Mouse (Mus musculus): Measurements from ENCODE around the gene Slc6a6. TPM values are rescaled to one million over a fixed set of nuclear protein-coding genes. Genes with fewer than 3 reads are reported as not detected.

Gene Slc6a6
- total and polyA plus RNA-seq, 3 experiments: 28.4 to 56.0 (median 31.3) TPM

GRCm38 (mm10) chr6:91708919-91709318 lies 25.1 kb downstream of the Slc6a6 start:
- TF ChIP-seq ELF1 (IDR thresholded peaks at IDR 0.05; ENCODE audit: low read depth, low read length) (no peak), MAFK (IDR thresholded peaks at IDR 0.05; ENCODE audit: insufficient replicate concordance, low read length) (no peak), EP300 (IDR thresholded peaks at IDR 0.05; ENCODE audit: low read length) (no peak), SMC3 (IDR thresholded peaks at IDR 0.05; ENCODE audit: low read depth, low read length) (no peak), PAX5 (IDR thresholded peaks at IDR 0.05; ENCODE audit: low read length) (no peak), ZNF384 (IDR thresholded peaks at IDR 0.05; ENCODE audit: low read depth, low read length) (no peak), E2F4 (IDR thresholded peaks at IDR 0.05; ENCODE audit: insufficient replicate concordance, low read depth, low read length) (no peak), NRF1 (IDR thresholded peaks at IDR 0.05; ENCODE audit: low read depth, low read length) (no peak), CHD2 (IDR thresholded peaks at IDR 0.05; ENCODE audit: low read length) (no peak), MEF2A (IDR thresholded peaks at IDR 0.05; ENCODE audit: borderline replicate concordance, low read depth, low read length) (no peak), JUN (IDR thresholded peaks at IDR 0.05; ENCODE audit: insufficient read depth, low read depth, low read length) (no peak)
- Histone ChIP-seq H3K4me2 (ENCODE audit: insufficient read depth, low read depth, poor library complexity, severe bottlenecking) (no peak overlapping the region), H3K36me3 (replicated peaks in 1 of 2; ENCODE audit: control insufficient read depth in 1 of 2, insufficient read depth in 1 of 2, low read length in 1 of 2) (peaks cover 4 to 53% of the 10 kb centered on the region in 2 experiments), H3K9me3 (replicated peaks; ENCODE audit: low read length) (peaks cover 5% of the 10 kb centered on the region), H3K79me2 (replicated peaks; ENCODE audit: control insufficient read depth, extremely low read depth, insufficient read depth, poor library complexity, severe bottlenecking) (no peaks in the 10 kb centered on the region), H3K4me1 (ENCODE audit: control insufficient read depth in 1 of 2, insufficient read depth in 2 of 2) (peaks cover 24 to 70% of the 10 kb centered on the region in 2 experiments), H3K27ac (ENCODE audit: insufficient read depth, low read depth) (no peak overlapping the region), H3K9ac (ENCODE audit: insufficient read depth, low read depth) (no peak overlapping the region), H3K27me3 (replicated peaks) (no peaks in the 10 kb centered on the region), H3K4me3 (replicated peaks in 1 of 3; ENCODE audit: low read depth in 2 of 3, low read length in 2 of 3, poor library complexity in 1 of 3) (no peak overlapping the region)
- DNase-seq (ENCODE audit: extremely low read depth): no peak
- in situ Hi-C loops (cut with MboI; ENCODE audit: low pct_ligation_motif_present, low pct_unique_long_range_greater_than_20kb, low sequenced_read_pairs): no loop called here
- dilution Hi-C loops (cut with MboI; ENCODE audit: extremely low pct_ligation_motif_present, extremely low pct_unique_long_range_greater_than_20kb, low sequenced_read_pairs): no loop called here

- H3K9ac ChIP-seq (ENCODE audit: insufficient read depth, low read depth): no peak overlapping the region
- dilution Hi-C loops (cut with MboI; ENCODE audit: extremely low pct_ligation_motif_present, extremely low pct_unique_long_range_greater_than_20kb, low sequenced_read_pairs): no loop called here
- no peak overlapping the region for H3K27ac ChIP-seq (ENCODE audit: insufficient read depth, low read depth)
- no peaks in the 10 kb centered on the region for H3K79me2 ChIP-seq (replicated peaks; ENCODE audit: control insufficient read depth, extremely low read depth, insufficient read depth, poor library complexity, severe bottlenecking)
- no peak overlapping the region for H3K4me2 ChIP-seq (ENCODE audit: insufficient read depth, low read depth, poor library complexity, severe bottlenecking)
- in situ Hi-C loops (cut with MboI; ENCODE audit: low pct_ligation_motif_present, low pct_unique_long_range_greater_than_20kb, low sequenced_read_pairs): no loop called here
- H3K4me3 ChIP-seq (replicated peaks in 1 of 3; ENCODE audit: low read depth in 2 of 3, low read length in 2 of 3, poor library complexity in 1 of 3): no peak overlapping the region
- TF ChIP-seq PAX5 (IDR thresholded peaks at IDR 0.05; ENCODE audit: low read length) (no peak), KAT2A (IDR thresholded peaks at IDR 0.05; ENCODE audit: insufficient replicate concordance, low read length) (no peak), ZMIZ1 (IDR thresholded peaks at IDR 0.05; ENCODE audit: low read depth, low read length) (no peak), RCOR1 (conservative IDR thresholded peaks at IDR 0.05; ENCODE audit: low read depth, low read length) (no peak), NELFE (IDR thresholded peaks at IDR 0.05; ENCODE audit: low read depth, low read length) (no peak), EP300 (IDR thresholded peaks at IDR 0.05; ENCODE audit: low read length) (no peak), MEF2A (IDR thresholded peaks at IDR 0.05; ENCODE audit: borderline replicate concordance, low read depth, low read length) (no peak), MXI1 (IDR thresholded peaks at IDR 0.05; ENCODE audit: low read depth, low read length) (no peak), JUN (IDR thresholded peaks at IDR 0.05; ENCODE audit: insufficient read depth, low read depth, low read length) (no peak), JUND (conservative IDR thresholded peaks at IDR 0.05; ENCODE audit: low read depth, low read length) (no peak), MAFK (IDR thresholded peaks at IDR 0.05; ENCODE audit: insufficient replicate concordance, low read length) (no peak)
- DNase-seq (ENCODE audit: extremely low read depth): no peak
- no peaks in the 10 kb centered on the region for H3K27me3 ChIP-seq (replicated peaks)
- peaks cover 21 to 69% of the 10 kb centered on the region in 2 experiments for H3K4me1 ChIP-seq (ENCODE audit: control insufficient read depth in 1 of 2, insufficient read depth in 2 of 2)
- H3K36me3 ChIP-seq (replicated peaks in 1 of 2; ENCODE audit: control insufficient read depth in 1 of 2, insufficient read depth in 1 of 2, low read length in 1 of 2): peaks cover 4 to 57% of the 10 kb centered on the region in 2 experiments
- peaks cover 5% of the 10 kb centered on the region for H3K9me3 ChIP-seq (replicated peaks; ENCODE audit: low read length)
Measured at GRCm38 (mm10) chr6:91710345-91710930, 26.6 kb downstream of the Slc6a6 start.
